Mouse (Mus musculus) c-Kit-negative CD71-positive TER-119-positive erythroid progenitor cells, embryonic 14.5 days (primary cell): ENCODE results near the gene Asic3.
"Not testable (repeated sequence)": the region's sequence is repeated elsewhere in the genome, so short reads cannot be mapped to it uniquely, and the experiment has no call there.

Source experiments
- DNase-seq: peaks from one replicate; pipeline ENCODE4 v3.0.0-alpha.2; 2013; ENCODE audit warnings: low read depth, low spot score

Gene Asic3

DNA sequence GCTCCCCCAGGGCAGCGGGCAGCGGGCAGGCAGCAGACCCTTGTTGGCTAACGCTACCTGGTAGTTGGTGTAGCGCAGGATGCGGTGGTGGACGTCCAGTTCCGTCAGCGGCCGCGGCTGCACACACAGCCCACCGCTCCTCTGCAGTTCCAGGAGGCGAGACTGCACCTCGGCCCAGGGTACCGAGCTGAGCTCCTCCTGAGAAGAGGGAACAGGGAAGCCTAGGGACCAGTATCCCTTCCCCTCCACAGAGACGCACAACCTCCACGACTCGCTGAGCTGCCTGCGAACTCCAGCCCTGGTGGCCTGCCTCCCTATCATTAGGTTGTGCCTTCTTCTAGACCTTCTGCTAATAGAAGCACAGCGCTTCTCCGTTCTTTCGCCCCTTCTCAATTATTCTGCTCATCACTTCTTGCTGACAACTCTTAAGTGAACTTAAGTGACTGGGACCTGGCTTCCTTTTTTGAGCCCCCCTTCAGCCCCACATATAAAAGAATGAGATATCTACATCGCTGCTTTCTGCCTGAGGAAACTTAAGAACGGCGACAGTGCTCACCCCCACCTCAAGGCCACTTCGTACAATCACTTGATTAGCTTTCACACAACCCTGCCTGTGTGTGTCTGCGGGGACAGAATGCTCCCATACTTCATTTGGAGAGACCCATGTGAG is 24.8 kb upstream of the Asic3 start:
- no peak for DNase-seq

DNA sequence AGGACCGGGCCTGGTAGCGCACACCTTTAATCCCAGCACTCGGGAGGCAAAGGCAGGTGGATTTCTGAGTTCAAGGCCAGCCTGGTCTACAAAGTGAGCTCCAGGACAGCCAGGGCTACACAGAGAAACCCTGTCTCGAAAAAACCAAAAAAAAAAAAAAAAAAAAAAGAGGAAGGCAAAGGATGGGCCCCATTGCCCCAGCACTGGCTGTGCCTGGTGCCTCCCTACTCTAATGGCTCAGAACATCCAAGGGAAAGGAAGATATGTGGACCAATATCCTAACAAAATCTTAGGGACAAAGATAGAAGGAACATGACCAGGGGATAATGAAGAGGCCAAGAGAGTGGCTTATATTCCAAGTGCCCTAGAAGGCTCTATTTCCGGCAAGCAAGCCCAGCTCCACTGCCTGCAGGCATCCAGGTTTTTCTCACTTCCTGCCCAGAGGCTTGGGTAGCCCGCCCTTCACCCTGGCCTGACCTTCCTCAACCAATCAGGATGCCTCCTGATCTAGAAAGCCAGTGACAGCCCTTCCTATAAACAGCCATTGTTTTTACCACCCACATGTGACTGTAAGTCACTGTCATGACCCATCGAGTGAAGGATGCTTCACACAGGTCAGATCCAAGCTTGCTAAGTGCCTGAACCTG is 24.1 kb upstream of the Asic3 start:
- DNase-seq: no peak

- DNase-seq: no peak
These were observed 23.6 kb upstream of the Asic3 start for GRCm38 (mm10) chr5:24389658-24390020.

DNA sequence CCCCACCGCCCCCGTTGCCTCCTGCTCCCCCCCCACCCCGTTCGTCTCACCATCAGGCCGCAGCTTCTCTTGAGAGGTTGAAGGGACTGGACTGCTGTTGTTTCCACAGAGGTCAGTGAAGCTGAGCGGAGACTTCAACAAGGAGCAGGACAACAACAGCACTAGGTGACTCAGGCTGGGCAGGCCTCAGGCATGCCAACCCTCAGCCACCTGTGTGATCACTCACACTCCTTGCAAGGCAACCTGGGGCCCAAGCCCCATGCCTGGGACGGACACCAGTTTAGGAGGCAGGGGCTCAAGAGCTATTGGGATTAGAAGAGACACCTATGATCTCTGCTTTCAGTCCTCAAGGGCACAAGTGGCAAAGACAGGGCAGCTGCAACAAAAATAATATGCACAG is 21.3 kb upstream of the Asic3 start, which contains the start of gene Atg9b:
Gene Atg9b (minus strand): TSS at position 280 of the 400 bp plus-strand sequence.
- no peak for DNase-seq

DNA sequence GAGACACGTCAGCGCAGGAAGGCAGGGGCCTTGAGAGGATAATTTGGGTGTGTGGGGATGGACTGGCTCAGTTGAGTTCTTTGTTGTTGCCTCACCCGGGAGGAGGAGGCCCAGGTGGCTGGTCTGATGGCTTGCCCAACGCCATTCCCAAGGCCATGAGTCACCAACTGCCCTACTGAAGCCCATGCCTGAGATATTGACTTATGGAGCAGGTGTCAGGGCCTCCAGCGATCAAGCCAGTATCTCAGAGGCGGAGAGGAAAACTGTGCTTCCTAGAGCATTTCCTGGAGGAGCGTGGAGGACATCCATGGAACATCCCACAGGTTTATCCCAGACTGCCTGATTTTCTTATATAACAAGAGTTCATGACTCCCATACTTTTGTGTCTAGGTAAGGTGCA is 20.5 kb upstream of the Asic3 start:
- no peak for DNase-seq

GRCm38 (mm10) chr5:24393392-24393997 is 19.7 kb upstream of the Asic3 start, which contains the start of gene Abcb8:
Gene Abcb8, plus strand, starts transcription at chr5:24393663.
- peak; percentile 78 for DNase-seq

- DNase-seq: peak; percentile 90
These were observed 18.9 kb upstream of the Asic3 start for GRCm38 (mm10) chr5:24394165-24394894.

DNA sequence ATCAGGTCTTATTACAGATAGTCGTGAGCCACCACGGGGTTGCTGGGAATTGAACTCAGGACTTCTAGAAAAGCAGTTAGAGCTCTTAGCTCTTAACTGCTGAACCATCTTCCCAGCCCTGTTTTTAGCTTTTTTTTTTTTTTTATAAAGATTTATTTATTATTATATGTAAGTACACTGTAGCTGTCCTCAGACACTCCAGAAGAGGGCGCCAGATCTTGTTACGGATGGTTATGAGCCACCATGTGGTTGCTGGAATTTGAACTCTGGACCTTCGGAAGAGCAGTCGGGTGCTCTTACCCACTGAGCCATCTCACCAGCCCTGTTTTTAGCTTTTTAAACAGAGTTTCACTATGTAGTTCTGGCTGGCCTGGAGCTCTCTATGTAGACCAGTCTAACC is 16.9 kb upstream of the Asic3 start:
- DNase-seq: not testable (repeated sequence)

GRCm38 (mm10) chr5:24399686-24400085 is 13.5 kb upstream of the Asic3 start:
- DNase-seq: no peak

DNA sequence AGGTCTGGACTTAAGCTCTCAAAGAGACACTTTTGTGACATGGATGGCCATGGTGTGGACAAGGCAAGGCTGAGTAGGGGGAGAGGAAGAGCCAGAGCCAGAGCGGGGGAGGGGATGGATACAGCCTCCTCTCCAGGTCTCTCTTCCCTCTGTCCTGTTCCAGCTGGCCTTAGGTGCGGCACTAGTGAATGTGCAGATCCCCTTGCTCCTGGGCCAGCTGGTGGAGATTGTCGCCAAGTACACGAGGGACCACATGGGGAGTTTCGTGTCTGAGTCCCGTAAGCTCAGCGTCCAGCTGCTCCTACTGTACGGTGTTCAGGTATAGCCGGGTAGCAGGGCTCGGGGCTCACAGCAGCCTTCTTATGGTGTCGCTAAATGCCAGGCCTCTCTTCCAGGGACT is 12.8 kb upstream of the Asic3 start:
- DNase-seq: no peak

- DNase-seq: no peak
These were observed 12.1 kb upstream of the Asic3 start for GRCm38 (mm10) chr5:24400911-24401605.

DNA sequence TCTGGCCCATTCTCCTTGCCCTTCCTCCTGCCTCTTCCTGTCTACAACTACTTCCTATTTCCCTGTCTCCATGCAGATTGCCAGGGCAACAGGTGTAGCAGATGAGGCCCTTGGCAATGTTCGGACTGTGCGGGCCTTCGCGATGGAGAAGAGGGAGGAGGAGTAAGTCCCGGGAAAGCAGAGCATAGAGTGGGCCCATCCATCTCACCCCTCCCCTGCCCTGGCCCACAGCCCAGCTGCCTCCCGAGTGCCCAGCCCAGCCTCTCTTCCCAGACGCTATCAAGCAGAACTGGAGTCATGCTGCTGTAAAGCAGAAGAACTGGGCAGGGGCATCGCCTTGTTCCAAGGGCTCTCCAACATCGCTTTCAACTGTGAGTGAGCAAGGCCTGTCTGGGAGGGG is 11.2 kb upstream of the Asic3 start:
- DNase-seq: no peak

DNA sequence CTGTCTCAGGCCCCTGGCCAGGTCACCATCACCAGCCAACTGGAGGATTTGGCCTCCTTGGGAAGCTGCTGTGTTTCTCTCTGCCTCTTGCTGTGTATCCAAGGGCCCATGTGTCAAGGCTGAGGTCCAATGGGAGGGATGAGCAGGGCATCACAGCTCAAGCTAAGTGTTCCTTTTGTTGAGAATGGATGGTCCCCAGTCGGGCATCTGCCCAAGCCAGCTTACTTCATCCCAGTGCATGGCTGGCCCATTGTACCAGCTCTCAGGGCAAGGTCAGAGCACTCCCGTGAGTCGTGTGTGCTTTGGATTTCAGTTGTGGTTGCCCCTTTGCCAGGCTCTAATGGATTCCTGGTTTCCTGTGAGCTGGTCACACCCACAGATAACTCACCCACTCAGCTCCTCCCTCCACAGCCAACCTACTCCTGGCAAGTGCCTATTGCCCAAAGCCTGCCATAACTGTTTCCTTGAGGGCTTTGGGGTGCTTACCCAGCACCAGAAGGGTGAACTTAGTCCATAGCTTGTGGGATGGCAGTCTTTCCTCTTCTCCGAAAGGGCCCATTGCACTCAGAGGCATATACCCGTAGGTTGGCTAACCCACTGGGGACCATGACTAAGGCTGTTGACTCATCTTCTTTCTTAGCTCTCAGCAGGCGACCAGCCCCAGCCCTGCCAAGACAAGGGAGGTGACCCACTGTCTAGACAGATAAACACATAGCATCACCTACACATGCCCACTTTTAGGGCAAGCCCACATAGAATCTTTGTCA is 8.4 kb upstream of the Asic3 start:
- DNase-seq: no peak

GRCm38 (mm10) chr5:24405389-24405876 is 7.8 kb upstream of the Asic3 start:
- no peak for DNase-seq

DNA sequence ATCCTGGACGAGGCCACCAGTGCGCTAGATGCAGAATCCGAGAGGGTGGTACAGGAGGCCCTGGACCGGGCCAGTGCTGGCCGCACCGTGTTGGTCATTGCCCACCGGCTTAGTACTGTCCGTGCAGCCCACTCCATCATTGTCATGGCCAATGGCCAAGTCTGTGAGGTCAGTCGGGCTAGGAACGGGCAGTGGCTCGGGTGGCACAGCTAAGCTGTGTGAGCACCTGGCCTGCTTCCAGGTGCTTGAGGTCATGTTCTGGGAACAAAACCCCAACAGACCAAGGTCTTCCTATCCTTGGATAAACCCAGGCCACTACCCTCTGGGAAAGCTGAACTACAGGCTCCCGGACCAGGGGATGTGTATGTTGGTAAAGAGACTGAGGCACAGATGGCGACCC is 4.5 kb upstream of the Asic3 start:
- no peak for DNase-seq

DNA sequence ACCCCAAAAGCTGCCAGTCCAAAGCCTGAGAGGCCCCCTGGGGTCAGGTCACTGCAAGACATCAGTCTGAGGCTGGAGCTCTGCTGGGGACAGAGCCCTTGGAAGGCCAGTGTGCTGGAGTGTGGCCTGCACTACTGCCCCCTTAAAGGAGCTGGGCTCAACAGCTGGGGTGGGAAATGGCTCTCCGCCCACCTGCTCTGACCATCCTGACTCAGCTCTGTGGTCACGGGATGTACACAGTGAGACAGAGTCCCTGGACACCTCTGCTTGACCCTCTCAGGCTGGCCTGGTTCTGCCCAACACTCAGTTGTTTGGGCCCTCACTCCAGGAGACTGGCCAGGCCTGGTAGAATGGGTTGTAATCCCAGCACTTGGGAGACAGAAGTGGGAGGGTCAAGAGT is 3.7 kb upstream of the Asic3 start:
- no peak for DNase-seq

DNA sequence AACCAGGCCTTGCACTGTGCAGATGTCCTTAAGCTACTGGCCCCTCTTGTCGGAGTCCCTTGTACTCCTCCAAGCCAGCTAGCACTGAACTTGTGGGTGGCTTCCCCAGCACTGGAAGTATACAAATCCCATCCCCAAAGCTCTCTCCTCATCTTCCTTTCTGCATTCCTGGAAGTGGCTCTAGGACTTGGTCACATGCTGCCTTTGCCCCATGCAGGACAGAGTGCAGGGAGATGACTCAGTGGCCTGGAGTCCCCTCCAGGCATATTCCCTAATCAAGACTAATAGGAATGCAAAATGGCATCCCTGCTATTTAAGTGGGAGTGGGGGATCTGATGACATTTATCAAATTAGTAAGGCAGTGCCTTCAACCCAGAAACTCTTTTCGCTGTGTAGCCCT is 1.1 kb upstream of the Asic3 start:
- DNase-seq: no peak

- DNase-seq: no peak
These were observed 746 bp downstream of the Asic3 start for GRCm38 (mm10) chr5:24413938-24414337.

- peak; percentile 28 for DNase-seq
These were observed 3.1 kb downstream of the Asic3 start for GRCm38 (mm10) chr5:24416222-24416736.

GRCm38 (mm10) chr5:24417587-24417986 is 4.4 kb downstream of the Asic3 start:
- DNase-seq: no peak

GRCm38 (mm10) chr5:24420381-24420780 is 7.2 kb downstream of the Asic3 start:
- no peak for DNase-seq
